Mouse (Mus musculus): ENCODE measurements at regions not wholly inside any gene's neighbourhood (a gene's known extent, or its start where the extent isn't known, plus 50 kb on each side); places are given as distances from the start of the nearest gene placed in this dataset.

DNA sequence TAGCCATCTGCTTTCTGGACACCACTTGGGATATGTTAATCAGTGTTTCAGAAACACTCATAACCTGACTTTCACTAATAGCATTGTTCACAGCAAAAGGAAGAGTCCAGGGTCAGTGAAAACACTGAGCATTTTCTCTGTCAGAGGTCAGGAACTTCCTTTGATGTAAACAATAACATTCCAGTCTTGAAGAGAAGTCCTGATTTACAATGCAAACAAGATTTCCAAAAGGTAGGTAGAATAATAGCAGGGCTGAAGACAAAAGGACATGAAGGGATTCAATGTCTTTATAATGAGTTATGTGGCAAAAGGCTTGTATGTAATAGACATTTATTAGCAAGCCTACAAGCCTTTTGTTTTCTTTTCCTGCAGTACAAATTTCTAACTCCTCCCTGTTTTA lies 549.5 kb upstream of the Mageb16 start:
- peak; percentile 0 for DNase-seq

Data from embryo, embryonic 11 days (tissue).